Mouse (Mus musculus) lung, postnatal 10 days (tissue): ENCODE results near the gene Tbx6.
A peak's percentile ranks its signal among the peaks of the same experiment; 100 is the strongest.
"Not testable (repeated sequence)": the region's sequence is repeated elsewhere in the genome, so short reads cannot be mapped to it uniquely, and the experiment has no call there.

Experiments used
- DNase-seq: peaks from one replicate; pipeline ENCODE4 v3.0.0; 2021

The Tbx6 gene

GRCm38 (mm10) chr7:126770784-126771183 is 10.5 kb upstream of the Tbx6 start:
- DNase-seq, result no peak

- DNase-seq, result no peak
Measured at GRCm38 (mm10) chr7:126773351-126773750, 7.9 kb upstream of the Tbx6 start.

GRCm38 (mm10) chr7:126774463-126774862 is 6.8 kb upstream of the Tbx6 start:
- no peak for DNase-seq

GRCm38 (mm10) chr7:126775185-126775977 is 5.9 kb upstream of the Tbx6 start:
- DNase-seq, result no peak

- DNase-seq, result no peak
Measured at GRCm38 (mm10) chr7:126775978-126776234, 5.4 kb upstream of the Tbx6 start.

- peak; percentile 97 for DNase-seq
Measured at GRCm38 (mm10) chr7:126776598-126777057, 4.7 kb upstream of the Tbx6 start, which contains the start of gene Ypel3. Gene Ypel3 (plus strand): TSS chr7:126776955.

- DNase-seq, result no peak
Measured at GRCm38 (mm10) chr7:126777476-126777875, 3.8 kb upstream of the Tbx6 start.

GRCm38 (mm10) chr7:126778147-126778546 is 3.1 kb upstream of the Tbx6 start:
- DNase-seq, result no peak

GRCm38 (mm10) chr7:126779101-126779500 is 2.2 kb upstream of the Tbx6 start:
- DNase-seq, result not testable (repeated sequence)

GRCm38 (mm10) chr7:126779983-126780970 is 1.0 kb upstream of the Tbx6 start:
- peak; percentile 93 for DNase-seq

- no peak for DNase-seq
Measured at GRCm38 (mm10) chr7:126781661-126782370, 533 bp downstream of the Tbx6 start.

- no peak for DNase-seq
Measured at GRCm38 (mm10) chr7:126782693-126783092, 1.4 kb downstream of the Tbx6 start.

- no peak for DNase-seq
Measured at GRCm38 (mm10) chr7:126784469-126784868, 3.2 kb downstream of the Tbx6 start.

GRCm38 (mm10) chr7:126785056-126785455 is 3.8 kb downstream of the Tbx6 start:
- DNase-seq, result no peak

- DNase-seq, result no peak
Measured at GRCm38 (mm10) chr7:126786142-126786541, 4.9 kb downstream of the Tbx6 start.

GRCm38 (mm10) chr7:126789141-126789540 is 7.9 kb downstream of the Tbx6 start:
- DNase-seq, result no peak

GRCm38 (mm10) chr7:126791851-126792720 is 10.8 kb downstream of the Tbx6 start, which contains the start of gene Ppp4c:
Gene Ppp4c (minus strand): TSS chr7:126792496.
- peak; percentile 99 for DNase-seq

- no peak for DNase-seq
Measured at GRCm38 (mm10) chr7:126792721-126793443, 11.6 kb downstream of the Tbx6 start.

GRCm38 (mm10) chr7:126793456-126794270 is 12.4 kb downstream of the Tbx6 start:
- no peak for DNase-seq

GRCm38 (mm10) chr7:126794271-126794605 is 13.0 kb downstream of the Tbx6 start:
- DNase-seq, result no peak
